Mouse (Mus musculus) CD4-positive helper T cell, adult 2 months (primary cell): Measurements from ENCODE around the gene Pgpep1l.

Source experiments
- DNase-seq: peaks from one replicate; pipeline ENCODE4 v3.0.0-alpha.2; 2012; ENCODE audit warnings: low read depth, missing footprints, low spot score

The Pgpep1l gene

GRCm38 (mm10) chr7:68262612-68263200, 1.3 kb downstream of the Pgpep1l start:
- no peak for DNase-seq

- no peak for DNase-seq
Observed at GRCm38 (mm10) chr7:68259523-68260081, 4.4 kb downstream of the Pgpep1l start.

GRCm38 (mm10) chr7:68258326-68259150, 5.5 kb downstream of the Pgpep1l start:
- DNase-seq: no peak

GRCm38 (mm10) chr7:68257767-68258166, 6.3 kb downstream of the Pgpep1l start:
- DNase-seq: peak; percentile 27

- DNase-seq: peak; percentile 29
Observed at GRCm38 (mm10) chr7:68250902-68251301, 13.1 kb downstream of the Pgpep1l start.

- peak; percentile 82 for DNase-seq
Observed at GRCm38 (mm10) chr7:68250411-68250810, 13.6 kb downstream of the Pgpep1l start.

- DNase-seq: no peak
Observed at GRCm38 (mm10) chr7:68246249-68246648, 17.8 kb downstream of the Pgpep1l start.

- DNase-seq: no peak
Observed at GRCm38 (mm10) chr7:68245681-68246080, 18.4 kb downstream of the Pgpep1l start.

GRCm38 (mm10) chr7:68241205-68241604, 22.8 kb downstream of the Pgpep1l start:
- no peak for DNase-seq

GRCm38 (mm10) chr7:68239220-68239827, 24.7 kb downstream of the Pgpep1l start:
- DNase-seq: no peak

GRCm38 (mm10) chr7:68236817-68237216, 27.2 kb downstream of the Pgpep1l start:
- DNase-seq: no peak

- DNase-seq: no peak
Observed at GRCm38 (mm10) chr7:68233619-68234223, 30.3 kb downstream of the Pgpep1l start.

- no peak for DNase-seq
Observed at GRCm38 (mm10) chr7:68232521-68232920, 31.5 kb downstream of the Pgpep1l start.

GRCm38 (mm10) chr7:68230831-68231230, 33.2 kb downstream of the Pgpep1l start:
- no peak for DNase-seq

- DNase-seq: no peak
Observed at GRCm38 (mm10) chr7:68228491-68228890, 35.5 kb downstream of the Pgpep1l start.

GRCm38 (mm10) chr7:68227621-68228020, 36.4 kb downstream of the Pgpep1l start:
- DNase-seq: no peak

GRCm38 (mm10) chr7:68227021-68227420, 37.0 kb downstream of the Pgpep1l start:
- no peak for DNase-seq

- peak; percentile 36 for DNase-seq
Observed at GRCm38 (mm10) chr7:68225427-68226054, 38.5 kb downstream of the Pgpep1l start.

- DNase-seq: no peak
Observed at GRCm38 (mm10) chr7:68224006-68224405, 40.0 kb downstream of the Pgpep1l start.

- DNase-seq: no peak
Observed at GRCm38 (mm10) chr7:68223356-68223808, 40.7 kb downstream of the Pgpep1l start.

GRCm38 (mm10) chr7:68221677-68222230, 42.3 kb downstream of the Pgpep1l start:
- DNase-seq: no peak
